Mouse (Mus musculus) stomach, postnatal 0 days (tissue): Measurements from ENCODE around the gene Nkx3-2.

Experiments
- CTCF ChIP-seq: IDR thresholded peaks from 2 replicates; pipeline ENCODE4 v1.5.1; 2016; ENCODE audit warnings: antibody characterized with exemption, low read depth, mild to moderate bottlenecking, moderate library complexity
- EP300 ChIP-seq: optimal IDR thresholded peaks from 2 replicates; pipeline ENCODE3; 2016; ENCODE audit warnings: antibody characterized with exemption

DNA sequence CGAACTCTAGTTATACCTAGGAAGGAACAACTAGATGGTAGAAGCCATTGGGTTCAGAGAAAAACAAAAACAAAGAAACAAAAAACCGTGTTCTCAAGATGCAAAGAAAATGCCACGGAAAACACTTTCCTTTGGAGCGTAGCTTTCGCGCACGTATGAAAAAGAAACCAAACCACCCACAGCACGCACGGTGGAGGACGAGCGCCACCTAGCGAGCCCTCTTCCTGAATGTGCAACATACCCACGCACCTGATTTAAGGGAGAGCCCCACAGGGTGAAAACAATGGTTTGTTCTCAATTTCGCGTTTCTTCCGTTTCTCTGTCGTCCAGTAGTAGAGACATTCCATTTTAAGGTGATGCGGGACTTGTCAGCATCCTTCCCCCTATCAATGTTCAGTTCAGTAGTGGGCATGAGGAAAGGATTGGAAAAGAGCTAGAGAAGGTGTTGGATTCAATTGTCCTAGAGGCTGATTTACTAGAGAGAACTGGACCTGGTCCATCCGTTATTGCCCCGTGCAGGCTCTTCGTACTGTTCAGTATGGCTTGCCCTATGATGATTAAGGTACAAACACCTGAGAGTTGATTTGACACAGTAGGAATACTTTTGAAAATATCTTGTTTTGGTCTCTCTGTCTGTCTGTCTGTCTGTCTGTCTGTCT lies 4.2 kb upstream of the Nkx3-2 start:
- TF ChIP-seq CTCF (peak; percentile 99), EP300 (no peak)
